Mouse (Mus musculus): Measurements from ENCODE around the gene Dhx33. TPM values are rescaled to one million over a fixed set of nuclear protein-coding genes. Genes with fewer than 3 reads are reported as not detected.

Dhx33 gene
- total RNA-seq, 2 experiments from 2014 or later = 6.2 to 7.0 TPM

Other genes with a start within 250 kb of the Dhx33 start
- 1 to 10 TPM; 8.8 to 9.6 TPM for gene Zfp3, start 240.2 kb downstream of the Dhx33 start, total RNA-seq (2021)
- not detected for gene Scimp, start 191.9 kb downstream of the Dhx33 start, total RNA-seq (2021)
- 10 to 100 TPM; 28.4 to 29.2 TPM for gene Rabep1, start 159.7 kb downstream of the Dhx33 start, total RNA-seq (2021)
- 10 to 100 TPM; 29.8 to 35.0 TPM for gene Nup88, start 34.5 kb downstream of the Dhx33 start, total RNA-seq (2021)
- gene Rpain, start 34.2 kb downstream of the Dhx33 start, total RNA-seq (2021) = 10 to 100 TPM; 11.8 to 12.9 TPM
- gene C1qbp, start 21.4 kb downstream of the Dhx33 start, total RNA-seq (2021) = 100 to 1,000 TPM; 116 to 121 TPM
- 1 to 10 TPM; 3.9 to 4.8 TPM for gene Mis12, start 15.2 kb upstream of the Dhx33 start, total RNA-seq (2021)
- 10 to 100 TPM; 12.5 to 12.7 TPM for gene Derl2, start 15.4 kb upstream of the Dhx33 start, total RNA-seq (2021)
- gene 6330403K07Rik, start 29.1 kb upstream of the Dhx33 start, total RNA-seq (2021) = not detected
- gene Nlrp1a, start 140.3 kb upstream of the Dhx33 start, total RNA-seq (2021) = under 1 TPM; 0.23 to 0.38 TPM
- gene Nlrp1b, start 226.3 kb upstream of the Dhx33 start, total RNA-seq (2021) = under 1 TPM; 0.08 to 0.11 TPM